Mouse (Mus musculus): ENCODE data around the gene Igsf21.

- TF ChIP-seq EP300 (IDR thresholded peaks at IDR 0.05; ENCODE audit: low read depth) (no peak), CTCF (IDR thresholded peaks at IDR 0.05; ENCODE audit: low read depth) (no peak)
Observed at GRCm38 (mm10) chr4:140234412-140235205, 12.0 kb downstream of the Igsf21 start.
